Mouse (Mus musculus) A20 (cell line): ENCODE results near the gene Slc25a39.
"Not testable (repeated sequence)": the region's sequence is repeated elsewhere in the genome, so short reads cannot be mapped to it uniquely, and the experiment has no call there.

Source experiments
- DNase-seq: peaks from one replicate; pipeline ENCODE4 v3.0.0-alpha.2; 2011; ENCODE audit warnings: low read depth, low spot score

Slc25a39 gene

GRCm38 (mm10) chr11:102371926-102372685 lies 35.6 kb downstream of the Slc25a39 start:
- DNase-seq: no peak

- DNase-seq: no peak
Observed at GRCm38 (mm10) chr11:102370285-102370684, 37.5 kb downstream of the Slc25a39 start.

GRCm38 (mm10) chr11:102369263-102369662 lies 38.5 kb downstream of the Slc25a39 start:
- DNase-seq: no peak

- DNase-seq: no peak
Observed at GRCm38 (mm10) chr11:102368347-102368746, 39.4 kb downstream of the Slc25a39 start.

GRCm38 (mm10) chr11:102367504-102368280 lies 40.1 kb downstream of the Slc25a39 start:
- DNase-seq: no peak

- DNase-seq: not testable (repeated sequence)
Observed at GRCm38 (mm10) chr11:102366103-102366502, 41.6 kb downstream of the Slc25a39 start, which contains the start of gene Slc4a1. TSS of gene Slc4a1 (minus strand) at chr11:102366203.

GRCm38 (mm10) chr11:102365699-102366098 lies 42.0 kb downstream of the Slc25a39 start:
- DNase-seq: no peak

GRCm38 (mm10) chr11:102364570-102365371 lies 43.0 kb downstream of the Slc25a39 start:
- DNase-seq: peak; percentile 35

GRCm38 (mm10) chr11:102363623-102364022 lies 44.1 kb downstream of the Slc25a39 start:
- DNase-seq: peak; percentile 14

- no peak for DNase-seq
Observed at GRCm38 (mm10) chr11:102361776-102362495, 45.8 kb downstream of the Slc25a39 start.

- DNase-seq: no peak
Observed at GRCm38 (mm10) chr11:102358365-102358764, 49.4 kb downstream of the Slc25a39 start.

GRCm38 (mm10) chr11:102356636-102357350 lies 51.0 kb downstream of the Slc25a39 start:
- no peak for DNase-seq

- no peak for DNase-seq
Observed at GRCm38 (mm10) chr11:102356190-102356589, 51.6 kb downstream of the Slc25a39 start.

- DNase-seq: no peak
Observed at GRCm38 (mm10) chr11:102355501-102355900, 52.2 kb downstream of the Slc25a39 start.

GRCm38 (mm10) chr11:102353021-102353431 lies 54.7 kb downstream of the Slc25a39 start:
- no peak for DNase-seq
